Mouse (Mus musculus) midbrain, postnatal 0 days (tissue): ENCODE measurements around the gene Nudt22. TPM values are rescaled to one million over a fixed set of nuclear protein-coding genes. Genes with fewer than 3 reads are reported as not detected.

Source experiments
- ATAC-seq: fragments of 200-750 bp; cut with Nextera tagmentation; 2 replicates; pipeline ENCODE4 v1.8.0; 2017; ENCODE audit warnings: moderate number of reproducible peaks, mild to moderate bottlenecking, moderate TSS enrichment, moderate library complexity; ENCODE audit not compliant: low FRiP score
- DNase-seq: peaks from one replicate; pipeline ENCODE4 v3.0.0-alpha.2; 2015; ENCODE audit warnings: low spot score
- H3K27ac ChIP-seq: fragments of 300-500 bp; sonication (generic); 2 replicates; pipeline ENCODE4 v1.5.1; 2014; ENCODE audit warnings: low read depth, mild to moderate bottlenecking, low read length, mixed read lengths
- H3K27me3 ChIP-seq: fragments of 300-500 bp; sonication (generic); 2 replicates; pipeline ENCODE4 v1.6.1; 2014; ENCODE audit warnings: low read length, control low read depth, mixed read lengths; ENCODE audit not compliant: insufficient read depth
- H3K36me3 ChIP-seq: fragments of 300-500 bp; sonication (generic); 2 replicates; pipeline ENCODE4 v1.6.1; 2014; ENCODE audit warnings: low read length, control low read depth, mixed read lengths; ENCODE audit not compliant: insufficient read depth
- H3K4me1 ChIP-seq: fragments of 300-500 bp; sonication (generic); 2 replicates; pipeline ENCODE4 v1.6.1; 2014; ENCODE audit warnings: mild to moderate bottlenecking, control low read depth, antibody characterized with exemption, low read length, mixed read lengths; ENCODE audit not compliant: insufficient read depth
- H3K4me2 ChIP-seq: fragments of 300-500 bp; sonication (generic); 2 replicates; pipeline ENCODE4 v1.6.1; 2014; ENCODE audit warnings: low read depth, mild to moderate bottlenecking, low read length, mixed read lengths; ENCODE audit not compliant: poor library complexity, severe bottlenecking
- H3K4me3 ChIP-seq: fragments of 300-500 bp; sonication (generic); 2 replicates; pipeline ENCODE4 v1.5.1; 2014; ENCODE audit warnings: low read depth, mild to moderate bottlenecking, low read length, moderate library complexity
- H3K9ac ChIP-seq: fragments of 300-500 bp; sonication (generic); replicated peaks from 2 replicates; pipeline ENCODE4 v1.6.1; 2014; ENCODE audit warnings: mild to moderate bottlenecking, low read length, moderate library complexity, mixed read lengths; ENCODE audit not compliant: poor library complexity, severe bottlenecking
- H3K9me3 ChIP-seq: fragments of 300-500 bp; sonication (generic); 2 replicates; pipeline ENCODE4 v1.6.1; 2016; ENCODE audit warnings: low read length, control low read depth
- CTCF ChIP-seq: IDR thresholded peaks from 2 replicates; pipeline ENCODE4 v1.5.1; 2016; ENCODE audit warnings: antibody characterized with exemption, mild to moderate bottlenecking
- WGBS: fragments of 180-500 bp; shearing (Covaris S2); extraction: QIAGEN DNeasy Blood & Tissue Kit; methylation state at CpG from one replicate; pipeline ENCODE4 v1.1.7; 2014; 5-methylcytosine and 5-hydroxymethylcytosine counted together
- polyA plus RNA-seq: library from polyadenylated mRNA; unstranded; fragments of >200 nt; fragmentation: Nextera tagmentation; extraction: Ambion mirVana; gene quantifications from 2 replicates; pipeline ENCODE4 v1.2.1, GENCODE M21; 2015
- total RNA-seq: library from RNA; depleted of rRNA; stranded (reverse); fragments of >200 nt; gene quantifications from 2 replicates; pipeline ENCODE4 v1.2.3, GENCODE M21; 2014; rRNA removed

Nudt22 gene
- 12.8 and 19.6 TPM in 2 replicates for total RNA-seq
- 17.8 and 22.0 TPM in 2 replicates for polyA plus RNA-seq

GRCm38 (mm10) chr19:6996006-6996405, at the start of gene Nudt22, which contains the start of gene Trpt1:
Gene Nudt22, minus strand, starts transcription at chr19:6996117.
Gene Trpt1, plus strand, starts transcription at chr19:6996131.
- Histone ChIP-seq H3K4me2 (peak within 1 kb of the TSS; percentile 87), H3K9ac (peak within 1 kb of the TSS; percentile 62), H3K4me1 (peaks cover 21% of the 10 kb centered on the region; the same call in 1 of the 2 replicates), H3K9me3 (no peaks in the 10 kb centered on the region), H3K27me3 (no peaks in the 10 kb centered on the region), H3K27ac (peak within 1 kb of the TSS; percentile 57), H3K4me3 (peak within 1 kb of the TSS; percentile 62), H3K36me3 (peaks cover 7% of the 10 kb centered on the region)
- TF ChIP-seq CTCF, result no peak
- peak; percentile 88 for DNase-seq
- peak; percentile 54 for ATAC-seq
- WGBS, result 1% methylated on average over 21 of the region's 24 CpGs

GRCm38 (mm10) chr19:7044706-7045105, 48.8 kb upstream of the Nudt22 start:
- H3K27me3 ChIP-seq, result no peaks in the 10 kb centered on the region
- WGBS, result 50% methylated on average over 4 of the region's 4 CpGs

GRCm38 (mm10) chr19:7044279-7044678, 48.4 kb upstream of the Nudt22 start:
- TF ChIP-seq CTCF, result no peak
- Histone ChIP-seq H3K9ac (no peak overlapping the region), H3K36me3 (no peaks in the 10 kb centered on the region), H3K27ac (no peak overlapping the region), H3K4me1 (no peaks in the 10 kb centered on the region), H3K9me3 (no peaks in the 10 kb centered on the region), H3K27me3 (no peaks in the 10 kb centered on the region), H3K4me3 (no peak overlapping the region), H3K4me2 (no peak overlapping the region)
- DNase-seq (no peak), ATAC-seq (no peak)
- 68% methylated on average over 4 of the region's 4 CpGs for WGBS

More at GRCm38 (mm10) chr19:7044706-7045105, 48.8 kb upstream of the Nudt22 start:
- no peaks in the 10 kb centered on the region for H3K9me3 ChIP-seq
- H3K27ac ChIP-seq, result no peak overlapping the region
- H3K36me3 ChIP-seq, result no peaks in the 10 kb centered on the region
- no peaks in the 10 kb centered on the region for H3K4me1 ChIP-seq
- ATAC-seq (no peak), DNase-seq (no peak)
- H3K9ac ChIP-seq, result no peak overlapping the region
- no peak overlapping the region for H3K4me3 ChIP-seq
- TF ChIP-seq CTCF, result no peak
- no peak overlapping the region for H3K4me2 ChIP-seq

- Histone ChIP-seq H3K4me2 (no peak overlapping the region), H3K4me1 (peaks cover 3% of the 10 kb centered on the region; the same call in 1 of the 2 replicates), H3K27me3 (no peaks in the 10 kb centered on the region), H3K4me3 (no peak overlapping the region), H3K9ac (no peak overlapping the region), H3K27ac (peak overlapping the region; percentile 93; the same call in 1 of the 2 replicates), H3K9me3 (no peaks in the 10 kb centered on the region), H3K36me3 (no peaks in the 10 kb centered on the region)
- whole genome bisulfite sequencing, result 87% methylated on average over 2 of the region's 2 CpGs
- no peak for TF ChIP-seq CTCF
- ATAC-seq (no peak), DNase-seq (no peak)
These were observed 45.3 kb upstream of the Nudt22 start for GRCm38 (mm10) chr19:7041171-7041570.

GRCm38 (mm10) chr19:7040637-7041130, 44.8 kb upstream of the Nudt22 start:
- H3K9ac ChIP-seq, result peak overlapping the region; percentile 61
- WGBS, result 24% methylated on average over 13 of the region's 13 CpGs
- ATAC-seq, result no peak
- peaks cover 3% of the 10 kb centered on the region; the same call in 1 of the 2 replicates for H3K4me1 ChIP-seq
- DNase-seq, result no peak
- H3K9me3 ChIP-seq, result no peaks in the 10 kb centered on the region
- H3K36me3 ChIP-seq, result no peaks in the 10 kb centered on the region
- H3K4me3 ChIP-seq, result peak overlapping the region; percentile 45
- TF ChIP-seq CTCF, result no peak
- peak overlapping the region; percentile 93 for H3K27ac ChIP-seq
- H3K4me2 ChIP-seq, result peak overlapping the region; percentile 83
- no peaks in the 10 kb centered on the region for H3K27me3 ChIP-seq

- WGBS, result under 1% methylated on average over 47 of the region's 49 CpGs
These were observed 44.1 kb upstream of the Nudt22 start, which contains the start of gene Stip1 for GRCm38 (mm10) chr19:7039841-7040636. Gene Stip1, minus strand, starts transcription at chr19:7039967.

More at GRCm38 (mm10) chr19:7039841-7040636, 44.1 kb upstream of the Nudt22 start, which contains the start of gene Stip1:
- H3K9me3 ChIP-seq, result no peaks in the 10 kb centered on the region
- DNase-seq, result peak; percentile 100
- H3K4me3 ChIP-seq, result peak within 1 kb of the TSS; percentile 82
- H3K4me1 ChIP-seq, result peaks cover 3% of the 10 kb centered on the region; the same call in 1 of the 2 replicates
- peak within 1 kb of the TSS; percentile 93 for H3K27ac ChIP-seq
- peak within 1 kb of the TSS; percentile 82 for H3K9ac ChIP-seq
- ATAC-seq, result peak; percentile 99
- no peaks in the 10 kb centered on the region for H3K36me3 ChIP-seq
- H3K4me2 ChIP-seq, result peak within 1 kb of the TSS; percentile 83
- peak; percentile 69 for TF ChIP-seq CTCF
- no peaks in the 10 kb centered on the region for H3K27me3 ChIP-seq
